Mouse (Mus musculus) myocyte (in vitro differentiated cells): Measurements from ENCODE around the gene Ehbp1. TPM values are rescaled to one million over a fixed set of nuclear protein-coding genes. Genes with fewer than 3 reads are reported as not detected.

Source experiments
- H3K27me3 ChIP-seq: one replicate; pipeline ENCODE4 v1.6.1; 2011; ENCODE audit not compliant: control insufficient read depth, insufficient read depth, insufficient read length
- H3K36me3 ChIP-seq: one replicate; pipeline ENCODE4 v1.6.1; 2011; ENCODE audit not compliant: control insufficient read depth, insufficient read depth
- H3K4me2 ChIP-seq: one replicate; pipeline ENCODE4 v1.6.1; 2011; ENCODE audit warnings: low read depth, control low read depth
- H3K4me3 ChIP-seq: one replicate; pipeline ENCODE4 v1.5.1; 2011; ENCODE audit warnings: mild to moderate bottlenecking, control low read depth, moderate library complexity
- H3K79me2 ChIP-seq: one replicate; pipeline ENCODE4 v1.6.1; 2011; ENCODE audit not compliant: control insufficient read depth, insufficient read depth
- H3ac ChIP-seq: one replicate; pipeline ENCODE4 v1.6.1; 2011; ENCODE audit not compliant: control insufficient read depth, insufficient read length
- CEBPB ChIP-seq: IDR thresholded peaks from 2 replicates; pipeline ENCODE4 v1.6.1; 2011; ENCODE audit warnings: mild to moderate bottlenecking, moderate library complexity; ENCODE audit not compliant: poor library complexity, insufficient read depth, severe bottlenecking
- E2F4 ChIP-seq: IDR thresholded peaks from one replicate; pipeline ENCODE4 v1.6.1; 2011; ENCODE audit warnings: mild to moderate bottlenecking, control low read depth, moderate library complexity; ENCODE audit not compliant: insufficient read depth
- MAX ChIP-seq: IDR thresholded peaks from one replicate; pipeline ENCODE4 v1.6.1; 2011; ENCODE audit warnings: low read depth, mild to moderate bottlenecking, control low read depth
- MYOD1 ChIP-seq, 3 experiments: IDR thresholded peaks; one replicate each; pipeline ENCODE4 v1.6.1; 2011; ENCODE audit warnings: control low read depth in 2 of 3, low read depth in 2 of 3, mild to moderate bottlenecking in 2 of 3, moderate library complexity in 1 of 3; ENCODE audit not compliant: insufficient read length in 2 of 3, control insufficient read depth in 1 of 3
- MYOG ChIP-seq, 3 experiments: IDR thresholded peaks; one replicate each; pipeline ENCODE4 v1.6.1; 2011; ENCODE audit warnings: control low read depth in 2 of 3, low read depth in 2 of 3, mild to moderate bottlenecking in 2 of 3; ENCODE audit not compliant: insufficient read length in 2 of 3, control insufficient read depth in 1 of 3, insufficient read depth in 1 of 3
- POLR2A ChIP-seq: IDR thresholded peaks from one replicate; pipeline ENCODE4 v1.6.1; 2011; ENCODE audit warnings: low read depth, mild to moderate bottlenecking, control low read depth, moderate library complexity; ENCODE audit not compliant: insufficient read length
- POLR2AphosphoS2 ChIP-seq: IDR thresholded peaks from one replicate; pipeline ENCODE4 v1.6.1; 2011; ENCODE audit warnings: low read depth, control low read depth; ENCODE audit not compliant: insufficient read length
- REST ChIP-seq: IDR thresholded peaks from one replicate; pipeline ENCODE4 v1.6.1; 2011; ENCODE audit warnings: mild to moderate bottlenecking, control low read depth, moderate library complexity; ENCODE audit not compliant: insufficient read depth, insufficient read length
- SRF ChIP-seq: IDR thresholded peaks from one replicate; pipeline ENCODE4 v1.6.1; 2011; ENCODE audit warnings: low read depth; ENCODE audit not compliant: control insufficient read depth, insufficient read length
- TCF12 ChIP-seq: IDR thresholded peaks from one replicate; pipeline ENCODE4 v1.6.1; 2011; ENCODE audit warnings: mild to moderate bottlenecking, control low read depth; ENCODE audit not compliant: poor library complexity, insufficient read depth, severe bottlenecking
- TCF3 ChIP-seq: IDR thresholded peaks from one replicate; pipeline ENCODE4 v1.6.1; 2011; ENCODE audit warnings: low read depth, control low read depth; ENCODE audit not compliant: insufficient read length
- USF1 ChIP-seq: IDR thresholded peaks from one replicate; pipeline ENCODE4 v1.6.1; 2011; ENCODE audit warnings: low read depth, mild to moderate bottlenecking, control low read depth, moderate library complexity
- polyA plus RNA-seq: library from polyadenylated mRNA; unstranded; fragments of >200 nt; fragmentation: generic; extraction: Trizol; gene quantifications from one replicate; pipeline ENCODE4 v1.2.1, GENCODE M21; 2012; ENCODE audit warnings: missing spikeins

The Ehbp1 gene
- polyA plus RNA-seq, 1 experiment = 4.0 TPM

DNA sequence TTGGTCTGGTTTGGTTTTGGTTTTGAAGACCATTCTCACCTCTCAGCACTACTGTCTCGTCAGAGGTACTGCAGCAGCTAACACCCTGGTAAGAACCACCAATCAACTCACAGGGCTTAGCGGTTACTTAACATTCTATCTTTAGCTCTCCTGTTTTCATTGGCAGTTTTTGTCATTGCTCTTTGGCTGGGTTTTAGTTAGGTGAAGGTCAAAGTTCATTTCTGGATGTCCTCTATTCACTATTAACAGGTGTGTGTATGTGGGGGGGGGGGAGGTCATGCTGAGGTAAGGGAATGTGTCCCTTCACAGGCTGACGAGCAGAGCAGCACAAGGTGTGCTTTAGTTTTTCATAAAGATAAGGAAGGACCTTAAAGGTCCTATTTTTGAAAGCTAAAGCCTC lies 147.5 kb downstream of the Ehbp1 start:
- H3K36me3 ChIP-seq = no peaks in the 10 kb centered on the region
- H3K4me3 ChIP-seq = no peak overlapping the region
- no peaks in the 10 kb centered on the region for H3K27me3 ChIP-seq
- no peak overlapping the region for H3ac ChIP-seq
- H3K4me2 ChIP-seq = no peak overlapping the region
- no peaks in the 10 kb centered on the region for H3K79me2 ChIP-seq
- TF ChIP-seq TCF12 = no peak

DNA sequence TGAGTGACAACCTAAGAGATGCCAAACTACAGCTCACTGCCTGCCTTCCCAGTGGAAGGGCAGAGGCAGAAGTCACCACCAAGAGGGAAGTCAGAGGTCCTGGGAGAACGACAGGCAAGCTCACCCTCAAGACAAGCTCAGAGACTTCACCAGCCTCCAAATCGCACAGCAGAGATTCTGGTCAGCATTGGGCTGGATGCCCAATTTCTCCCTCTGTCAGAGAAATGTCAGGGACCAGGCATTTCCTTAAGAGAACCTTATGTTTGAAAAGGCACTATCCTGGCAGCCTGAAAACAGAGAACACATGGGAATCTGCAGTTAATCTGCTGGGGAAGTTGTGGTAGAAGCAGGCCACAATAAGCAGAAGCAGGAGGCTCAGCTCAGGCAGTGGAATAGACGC lies 151.5 kb downstream of the Ehbp1 start:
- Histone ChIP-seq H3K4me3 (no peak overlapping the region), H3K36me3 (no peaks in the 10 kb centered on the region), H3K4me2 (no peak overlapping the region), H3ac (no peak overlapping the region), H3K79me2 (no peaks in the 10 kb centered on the region), H3K27me3 (no peaks in the 10 kb centered on the region)
- TF ChIP-seq SRF = no peak
- no peak for TF ChIP-seq MYOD1 (IDR thresholded peaks at IDR 0.05; ENCODE audit: control insufficient read depth in 1 of 3, insufficient read length in 2 of 3, low read depth in 2 of 3)
- no peak for TF ChIP-seq TCF3
- no peak for TF ChIP-seq E2F4
- no peak for TF ChIP-seq POLR2A
- no peak for TF ChIP-seq CEBPB
- TF ChIP-seq POLR2AphosphoS2 = no peak
- no peak for TF ChIP-seq REST
- no peak for TF ChIP-seq USF1
- no peak for TF ChIP-seq MAX
- TF ChIP-seq TCF12 = no peak
- no peak for TF ChIP-seq MYOG (IDR thresholded peaks at IDR 0.05; ENCODE audit: control insufficient read depth in 1 of 3, insufficient read depth in 1 of 3, insufficient read length in 2 of 3, low read depth in 2 of 3)

DNA sequence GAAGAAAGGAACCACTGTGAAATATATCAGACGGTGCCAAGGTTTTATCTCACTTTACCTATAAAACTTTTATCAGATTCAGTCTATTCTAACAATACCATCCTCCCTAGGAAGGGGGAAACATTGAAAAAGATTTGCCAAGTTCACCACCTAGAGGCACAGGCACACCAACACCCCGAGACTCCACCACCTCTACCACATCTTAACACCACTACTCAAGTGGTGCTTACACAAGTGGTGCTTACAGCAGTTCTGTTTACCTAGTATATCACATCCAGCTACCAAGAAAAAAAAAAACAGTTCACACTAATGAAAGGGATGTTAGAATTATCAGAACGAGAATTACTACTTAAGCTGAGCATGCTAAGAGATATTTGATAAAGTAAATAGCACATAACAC lies 152.1 kb downstream of the Ehbp1 start:
- no peaks in the 10 kb centered on the region for H3K79me2 ChIP-seq
- no peak overlapping the region for H3ac ChIP-seq
- no peak for TF ChIP-seq TCF3
- TF ChIP-seq POLR2AphosphoS2 = no peak
- TF ChIP-seq USF1 = no peak
- TF ChIP-seq E2F4 = no peak
- TF ChIP-seq SRF = no peak
- TF ChIP-seq MYOG (IDR thresholded peaks at IDR 0.05; ENCODE audit: control insufficient read depth in 1 of 3, insufficient read depth in 1 of 3, insufficient read length in 2 of 3, low read depth in 2 of 3) = no peak
- TF ChIP-seq POLR2A = no peak
- no peaks in the 10 kb centered on the region for H3K27me3 ChIP-seq
- no peak overlapping the region for H3K4me3 ChIP-seq
- no peaks in the 10 kb centered on the region for H3K36me3 ChIP-seq
- H3K4me2 ChIP-seq = no peak overlapping the region

DNA sequence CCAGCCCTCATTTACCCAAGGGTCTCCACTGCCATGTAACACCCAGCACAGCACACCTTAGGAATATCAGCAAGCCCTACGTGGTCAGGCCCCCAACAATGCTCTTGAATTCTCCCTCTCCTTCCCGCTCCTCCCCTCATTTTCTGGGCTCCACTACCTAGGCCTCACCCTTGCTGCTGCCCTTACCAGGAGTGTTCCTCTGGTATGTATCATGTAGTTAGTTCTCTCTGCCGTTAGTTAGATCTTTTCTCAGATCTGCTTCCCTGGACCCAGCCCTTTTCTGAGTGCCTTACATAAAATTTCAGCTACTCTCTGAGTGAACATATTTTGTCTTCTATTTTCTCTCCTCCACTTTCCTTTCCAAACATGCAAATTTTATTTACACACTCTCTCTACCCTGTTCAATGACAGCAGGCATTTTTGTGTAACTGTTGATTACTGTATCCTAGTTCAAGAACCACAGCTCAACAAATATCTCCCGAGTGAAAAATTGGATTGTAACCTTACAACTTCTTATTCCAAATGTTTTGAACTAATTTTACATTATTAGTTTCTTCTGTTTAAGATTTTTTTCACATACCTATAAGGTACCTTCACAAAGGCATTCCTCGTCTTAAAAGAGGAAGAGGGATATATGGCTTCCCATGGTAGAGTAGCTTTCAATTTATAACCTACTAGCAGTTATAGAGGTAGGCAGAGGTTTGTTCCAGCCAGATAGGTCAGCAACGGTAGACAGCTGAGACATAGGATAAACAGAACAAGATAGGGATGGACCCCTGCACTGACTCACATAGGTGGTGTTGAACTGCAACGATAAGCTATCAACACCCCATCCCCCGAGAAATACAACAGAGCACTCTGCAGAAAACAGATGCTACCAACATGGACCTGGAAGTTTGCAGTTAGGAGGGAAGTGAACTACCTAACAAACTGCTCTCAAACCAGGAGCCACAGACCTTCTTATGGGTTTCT lies 160.3 kb downstream of the Ehbp1 start:
- Histone ChIP-seq H3K27me3 (no peaks in the 10 kb centered on the region), H3K36me3 (no peaks in the 10 kb centered on the region), H3K4me2 (no peak overlapping the region), H3ac (no peak overlapping the region), H3K79me2 (no peaks in the 10 kb centered on the region), H3K4me3 (no peak overlapping the region)
- TF ChIP-seq USF1 (no peak), MYOD1 (IDR thresholded peaks at IDR 0.05; ENCODE audit: control insufficient read depth in 1 of 3, insufficient read length in 2 of 3, low read depth in 2 of 3) (no peak), MAX (no peak), REST (no peak), TCF3 (no peak), SRF (no peak), E2F4 (no peak), CEBPB (no peak), MYOG (IDR thresholded peaks at IDR 0.05; ENCODE audit: control insufficient read depth in 1 of 3, insufficient read depth in 1 of 3, insufficient read length in 2 of 3, low read depth in 2 of 3) (no peak), POLR2AphosphoS2 (no peak), POLR2A (no peak), TCF12 (no peak)

DNA sequence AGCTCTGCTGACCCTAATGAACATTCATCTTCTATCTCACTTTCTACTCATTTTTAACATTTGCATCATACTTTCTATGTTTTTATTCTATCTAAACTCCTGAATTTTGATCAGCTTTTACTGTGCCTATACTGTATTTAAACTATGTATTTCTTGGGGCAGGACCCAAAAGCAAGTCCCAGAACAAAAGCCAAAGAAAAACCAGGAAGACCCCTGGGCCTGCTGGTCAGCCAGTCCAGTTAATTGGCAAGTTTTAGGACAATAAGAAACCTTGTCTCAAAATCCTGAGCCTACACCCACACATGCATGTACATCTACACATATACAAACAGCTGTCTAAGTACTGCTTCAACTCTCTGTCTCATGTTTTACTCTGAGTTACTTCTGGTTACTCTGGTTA lies 161.9 kb downstream of the Ehbp1 start:
- no peak for TF ChIP-seq MYOD1 (IDR thresholded peaks at IDR 0.05; ENCODE audit: control insufficient read depth in 1 of 3, insufficient read length in 2 of 3, low read depth in 2 of 3)
- TF ChIP-seq MAX = no peak
- Histone ChIP-seq H3K4me3 (no peak overlapping the region), H3ac (no peak overlapping the region), H3K36me3 (no peaks in the 10 kb centered on the region), H3K79me2 (no peaks in the 10 kb centered on the region), H3K27me3 (no peaks in the 10 kb centered on the region), H3K4me2 (no peak overlapping the region)
